Mouse (Mus musculus) CH12.LX (cell line): ENCODE results near the gene Cbx2. TPM values are rescaled to one million over a fixed set of nuclear protein-coding genes. Genes with fewer than 3 reads are reported as not detected.

ENCODE experiments used
- DNase-seq: peaks from one replicate; pipeline ENCODE4 v3.0.0-alpha.2; 2013; ENCODE audit errors: extremely low read depth
- H3K27ac ChIP-seq: 2 replicates; pipeline ENCODE4 v1.5.1; 2012; ENCODE audit warnings: low read depth, mild to moderate bottlenecking, control low read depth, moderate library complexity; ENCODE audit not compliant: insufficient read depth
- H3K27me3 ChIP-seq: replicated peaks from 2 replicates; pipeline ENCODE3; 2012; ENCODE audit warnings: inconsistent platforms
- H3K36me3 ChIP-seq, 2 experiments: replicated peaks in 1 of 2; 2 replicates each; pipeline versions ENCODE3 to v1.6.1; 2012; ENCODE audit warnings: inconsistent platforms in 1 of 2, low read length in 1 of 2, mild to moderate bottlenecking in 1 of 2, mixed read lengths in 1 of 2, moderate library complexity in 1 of 2; ENCODE audit not compliant: control insufficient read depth in 1 of 2, insufficient read depth in 1 of 2
- H3K4me1 ChIP-seq, 2 experiments: 2 replicates each; pipeline ENCODE4 v1.6.1; 2012; ENCODE audit warnings: inconsistent platforms in 1 of 2, moderate library complexity in 1 of 2; ENCODE audit not compliant: insufficient read depth in 2 of 2, control insufficient read depth in 1 of 2
- H3K4me2 ChIP-seq: 2 replicates; pipeline ENCODE4 v1.6.1; 2012; ENCODE audit warnings: low read depth, mild to moderate bottlenecking, control low read depth; ENCODE audit not compliant: poor library complexity, insufficient read depth, severe bottlenecking
- H3K4me3 ChIP-seq, 3 experiments: fragments of 150-350 bp in 1 of 3; sonication (generic) in 1 of 3; replicated peaks in 1 of 3; 2 replicates each; pipeline versions ENCODE3 to v1.5.1; 2011 to 2012; ENCODE audit warnings: low read depth in 2 of 3, low read length in 2 of 3, mild to moderate bottlenecking in 2 of 3, moderate library complexity in 2 of 3, control low read depth in 1 of 3, improper control_type of control experiment in 1 of 3, inconsistent platforms in 1 of 3, mixed read lengths in 1 of 3; ENCODE audit not compliant: poor library complexity in 1 of 3
- H3K79me2 ChIP-seq: replicated peaks from 2 replicates; pipeline ENCODE4 v1.6.1; 2012; ENCODE audit warnings: mild to moderate bottlenecking, moderate library complexity; ENCODE audit not compliant: control insufficient read depth, poor library complexity, insufficient read depth, severe bottlenecking; ENCODE audit errors: extremely low read depth
- H3K9ac ChIP-seq: 2 replicates; pipeline ENCODE4 v1.6.1; 2012; ENCODE audit warnings: low read depth, mild to moderate bottlenecking, control low read depth, moderate library complexity; ENCODE audit not compliant: insufficient read depth
- H3K9me3 ChIP-seq: replicated peaks from 2 replicates; pipeline ENCODE3; 2012; ENCODE audit warnings: low read length, inconsistent platforms, mixed read lengths
- BHLHE40 ChIP-seq: IDR thresholded peaks from 2 replicates; pipeline ENCODE4 v1.6.1; 2011; ENCODE audit warnings: mild to moderate bottlenecking, low read depth, low read length, improper control_type of control experiment
- CHD1 ChIP-seq: IDR thresholded peaks from 2 replicates; pipeline ENCODE4 v1.6.1; 2012; ENCODE audit warnings: low read depth, low read length, improper control_type of control experiment, inconsistent platforms
- CTCF ChIP-seq, 2 experiments: IDR thresholded peaks in 1 of 2; conservative IDR thresholded peaks in 1 of 2; 2 replicates each; pipeline ENCODE4 v1.5.1; 2011 to 2012; ENCODE audit warnings: low read depth in 2 of 2, low read length in 2 of 2, improper control_type of control experiment in 1 of 2, inconsistent platforms in 1 of 2, mild to moderate bottlenecking in 1 of 2, moderate library complexity in 1 of 2
- IRF4 ChIP-seq: IDR thresholded peaks from 2 replicates; pipeline ENCODE4 v1.6.1; 2014; ENCODE audit warnings: low read depth, mild to moderate bottlenecking, inconsistent platforms, low read length, improper control_type of control experiment
- JUND ChIP-seq: conservative IDR thresholded peaks from 2 replicates; pipeline ENCODE4 v1.6.1; 2011; ENCODE audit warnings: low read depth, low read length, improper control_type of control experiment
- KAT2A ChIP-seq: IDR thresholded peaks from 2 replicates; pipeline ENCODE4 v1.6.1; 2012; ENCODE audit warnings: low read length, improper control_type of control experiment, inconsistent platforms; ENCODE audit not compliant: insufficient replicate concordance
- MAFK ChIP-seq: IDR thresholded peaks from 2 replicates; pipeline ENCODE4 v1.6.1; 2011; ENCODE audit warnings: low read length, improper control_type of control experiment; ENCODE audit not compliant: insufficient replicate concordance
- MAZ ChIP-seq: IDR thresholded peaks from 2 replicates; pipeline ENCODE4 v1.6.1; 2012; ENCODE audit warnings: low read depth, mild to moderate bottlenecking, inconsistent platforms, low read length, improper control_type of control experiment, moderate library complexity
- MEF2A ChIP-seq: IDR thresholded peaks from 2 replicates; pipeline ENCODE4 v1.6.1; 2014; ENCODE audit warnings: low read depth, mild to moderate bottlenecking, inconsistent platforms, low read length, improper control_type of control experiment, borderline replicate concordance
- NRF1 ChIP-seq: IDR thresholded peaks from 2 replicates; pipeline ENCODE4 v1.6.1; 2014; ENCODE audit warnings: low read depth, mild to moderate bottlenecking, inconsistent platforms, low read length, improper control_type of control experiment, moderate library complexity
- PAX5 ChIP-seq: IDR thresholded peaks from 2 replicates; pipeline ENCODE4 v1.6.1; 2012; ENCODE audit warnings: low read length, inconsistent platforms, mixed read lengths
- POLR2A ChIP-seq: IDR thresholded peaks from 2 replicates; pipeline ENCODE4 v1.6.1; 2011; ENCODE audit warnings: low read depth, mild to moderate bottlenecking, improper control_type of control experiment, low read length
- RAD21 ChIP-seq: IDR thresholded peaks from 2 replicates; pipeline ENCODE4 v1.6.1; 2011; ENCODE audit warnings: low read depth, mild to moderate bottlenecking, low read length, improper control_type of control experiment, moderate library complexity
- SMC3 ChIP-seq: IDR thresholded peaks from 2 replicates; pipeline ENCODE4 v1.6.1; 2011; ENCODE audit warnings: low read depth, low read length, improper control_type of control experiment
- USF1 ChIP-seq: IDR thresholded peaks from 2 replicates; pipeline ENCODE4 v1.6.1; 2014; ENCODE audit warnings: low read depth, mild to moderate bottlenecking, inconsistent platforms, low read length, improper control_type of control experiment
- ZC3H11A ChIP-seq: IDR thresholded peaks from 2 replicates; pipeline ENCODE4 v1.6.1; 2012; ENCODE audit warnings: low read depth, mild to moderate bottlenecking, inconsistent platforms, low read length, improper control_type of control experiment
- ZMIZ1 ChIP-seq: IDR thresholded peaks from 2 replicates; pipeline ENCODE4 v1.6.1; 2012; ENCODE audit warnings: low read depth, mild to moderate bottlenecking, inconsistent platforms, low read length, improper control_type of control experiment
- ZNF384 ChIP-seq: IDR thresholded peaks from 2 replicates; pipeline ENCODE4 v1.6.1; 2012; ENCODE audit warnings: low read depth, low read length, improper control_type of control experiment, inconsistent platforms
- dilution Hi-C: fragments of 300-500 bp; cut with MboI; formaldehyde crosslinking; loops from 2 replicates; pipeline ENCODE4 v1.14.3; 2020; ENCODE audit warnings: low sequenced_read_pairs; ENCODE audit not compliant: extremely low pct_unique_long_range_greater_than_20kb, extremely low pct_ligation_motif_present
- in situ Hi-C: fragments of 300-500 bp; cut with MboI; formaldehyde crosslinking; loops from 3 replicates; pipeline ENCODE4 v1.14.3; 2019; ENCODE audit warnings: low sequenced_read_pairs, low pct_ligation_motif_present, low pct_unique_long_range_greater_than_20kb, mixed read lengths
- polyA plus RNA-seq: library from polyadenylated mRNA; unstranded; fragments of >175 nt; gene quantifications from 2 replicates; pipeline ENCODE4 v1.2.1, GENCODE M21; 2012; ENCODE audit warnings: low read depth; ENCODE audit not compliant: insufficient read length
- total RNA-seq, 2 experiments: library from RNA; depleted of rRNA; stranded (reverse); fragments of 300-350 nt in 1 of 2; fragments of >200 nt in 1 of 2; gene quantifications; 2 replicates each; pipeline ENCODE4 v1.2.3; 2012 to 2014

Gene Cbx2
- total and polyA plus RNA-seq, 3 experiments = 2.8 to 15.5 (median 3.9) TPM

GRCm38 (mm10) chr11:118975427-118975826, 47.3 kb upstream of the Cbx2 start:
- H3K4me1 ChIP-seq = peaks cover 11 to 13% of the 10 kb centered on the region in 2 experiments
- in situ Hi-C loops (no loop called here), dilution Hi-C loops (no loop called here)
- TF ChIP-seq MEF2A = no peak
- no peak for TF ChIP-seq MAFK
- TF ChIP-seq BHLHE40 = peak; percentile 26; the same call in 1 of the 2 replicates
- no peak for TF ChIP-seq USF1
- no peak for TF ChIP-seq CHD1
- peak; percentile 76 for TF ChIP-seq SMC3
- no peak for TF ChIP-seq POLR2A
- TF ChIP-seq IRF4 = peak; percentile 49; the same call in 1 of the 2 replicates
- TF ChIP-seq JUND = peak; percentile 46; the same call in 1 of the 2 replicates
- peak; percentile 34; the same call in 1 of the 2 replicates for TF ChIP-seq ZC3H11A
- TF ChIP-seq KAT2A = no peak
- 0 out of 2 replicates have a peak, but pooled peaks have one; percentile 19 for TF ChIP-seq MAZ
- peak; percentile 93 to 97 for TF ChIP-seq CTCF (conservative IDR thresholded peaks at IDR 0.05 in 1 of 2, IDR thresholded peaks at IDR 0.05 in 1 of 2; ENCODE audit: low read depth in 2 of 2, low read length in 2 of 2)
- TF ChIP-seq RAD21 = peak; percentile 87
- peak; percentile 43 for TF ChIP-seq ZNF384
- TF ChIP-seq PAX5 = no peak
- H3K36me3 ChIP-seq = no peaks in the 10 kb centered on the region
- no peak overlapping the region for H3K4me3 ChIP-seq
- no peak overlapping the region for H3K27ac ChIP-seq
- no peaks in the 10 kb centered on the region for H3K79me2 ChIP-seq
- peak overlapping the region; percentile 90 for H3K4me2 ChIP-seq
- H3K9ac ChIP-seq = no peak overlapping the region
- H3K9me3 ChIP-seq = peaks cover 2% of the 10 kb centered on the region
- H3K27me3 ChIP-seq = peaks cover 85% of the 10 kb centered on the region
- peak; percentile 66 for DNase-seq

- dilution Hi-C loops (no loop called here), in situ Hi-C loops (no loop called here)
- peak overlapping the region; percentile 90 for H3K4me2 ChIP-seq
- H3K4me3 ChIP-seq = no peak overlapping the region
- no peaks in the 10 kb centered on the region for H3K36me3 ChIP-seq
- no peaks in the 10 kb centered on the region for H3K79me2 ChIP-seq
- H3K4me1 ChIP-seq = peaks cover 11 to 18% of the 10 kb centered on the region in 2 experiments
- no peak overlapping the region for H3K9ac ChIP-seq
- H3K27me3 ChIP-seq = peaks cover 82% of the 10 kb centered on the region
- no peak overlapping the region for H3K27ac ChIP-seq
- peaks cover 2% of the 10 kb centered on the region for H3K9me3 ChIP-seq
- DNase-seq = peak; percentile 52
- TF ChIP-seq NRF1 (peak; percentile 60), ZMIZ1 (no peak)
Measured at GRCm38 (mm10) chr11:118975917-118976316, 46.8 kb upstream of the Cbx2 start.
